Mouse (Mus musculus) heart, embryonic 16.5 days (tissue): ENCODE results near the gene Peli2. TPM values are rescaled to one million over a fixed set of nuclear protein-coding genes. Genes with fewer than 3 reads are reported as not detected.

Experiments
- ATAC-seq: fragments of 200-750 bp; cut with Nextera tagmentation; replicated peaks from 2 replicates; pipeline ENCODE4 v1.8.0; 2017; ENCODE audit warnings: moderate number of reproducible peaks; ENCODE audit not compliant: insufficient read depth, low FRiP score; ENCODE audit errors: extremely low read depth
- H3K27ac ChIP-seq: fragments of 300-500 bp; sonication (generic); 2 replicates; pipeline ENCODE4 v1.5.1; 2014; ENCODE audit warnings: mild to moderate bottlenecking, low read length, control low read depth, moderate library complexity
- H3K27me3 ChIP-seq: fragments of 300-500 bp; sonication (generic); 2 replicates; pipeline ENCODE4 v1.6.1; 2014; ENCODE audit warnings: low read length, mixed read lengths; ENCODE audit not compliant: control insufficient read depth, insufficient read depth
- H3K36me3 ChIP-seq: fragments of 300-500 bp; sonication (generic); 2 replicates; pipeline ENCODE4 v1.6.1; 2014; ENCODE audit not compliant: control insufficient read depth, insufficient read depth
- H3K4me1 ChIP-seq: fragments of 300-500 bp; sonication (generic); 2 replicates; pipeline ENCODE4 v1.6.1; 2014; ENCODE audit warnings: low read length, mixed read lengths; ENCODE audit not compliant: control insufficient read depth, insufficient read depth
- H3K4me2 ChIP-seq: fragments of 300-500 bp; sonication (generic); 2 replicates; pipeline ENCODE4 v1.6.1; 2014; ENCODE audit warnings: low read depth, mild to moderate bottlenecking, control low read depth, low read length
- H3K4me3 ChIP-seq: fragments of 300-500 bp; sonication (generic); 2 replicates; pipeline ENCODE4 v1.5.1; 2014; ENCODE audit warnings: mild to moderate bottlenecking, control low read depth, low read length
- H3K9ac ChIP-seq: fragments of 300-500 bp; sonication (generic); 2 replicates; pipeline ENCODE4 v1.6.1; 2014; ENCODE audit warnings: low read length, control low read depth
- H3K9me3 ChIP-seq: fragments of 300-500 bp; sonication (generic); replicated peaks from 2 replicates; pipeline ENCODE4 v1.6.1; 2016; ENCODE audit warnings: low read length; ENCODE audit not compliant: control insufficient read depth
- WGBS: fragments of 180-500 bp; shearing (Covaris S2); extraction: QIAGEN DNeasy Blood & Tissue Kit; methylation state at CpG from one replicate; pipeline ENCODE4 v1.1.7; 2014; 5-methylcytosine and 5-hydroxymethylcytosine counted together
- polyA plus RNA-seq: library from polyadenylated mRNA; unstranded; fragments of >200 nt; fragmentation: Nextera tagmentation; extraction: Ambion mirVana; gene quantifications from 2 replicates; pipeline ENCODE4 v1.2.1, GENCODE M21; 2015

Gene Peli2
- polyA plus RNA-seq, 1 experiment from 2014 or later = 2.6 TPM

GRCm38 (mm10) chr14:48302471-48303186 is 182.0 kb downstream of the Peli2 start:
- Histone ChIP-seq H3K4me2 (peak overlapping the region; percentile 33; the same call in 1 of the 2 replicates), H3K9me3 (no peaks in the 10 kb centered on the region), H3K4me1 (peaks cover 15% of the 10 kb centered on the region), H3K9ac (no peak overlapping the region), H3K27ac (peak overlapping the region; percentile 46; the same call in 1 of the 2 replicates), H3K36me3 (no peaks in the 10 kb centered on the region), H3K4me3 (no peak overlapping the region), H3K27me3 (no peaks in the 10 kb centered on the region)
- peak; percentile 42; the same call in 1 of the 2 replicates for ATAC-seq
- 57% methylated on average over 10 of the region's 10 CpGs for WGBS

- ATAC-seq = peak; percentile 61
- WGBS = 19% methylated on average over 6 of the region's 6 CpGs
- peak overlapping the region; percentile 33 for H3K4me2 ChIP-seq
- no peaks in the 10 kb centered on the region for H3K36me3 ChIP-seq
- peaks cover 4% of the 10 kb centered on the region; the same call in 1 of the 2 replicates for H3K9me3 ChIP-seq
- peaks cover 15% of the 10 kb centered on the region for H3K4me1 ChIP-seq
- no peak overlapping the region for H3K27ac ChIP-seq
- no peak overlapping the region for H3K9ac ChIP-seq
- H3K4me3 ChIP-seq = no peak overlapping the region
- H3K27me3 ChIP-seq = no peaks in the 10 kb centered on the region
Measured at GRCm38 (mm10) chr14:48303235-48303634, 182.6 kb downstream of the Peli2 start.

GRCm38 (mm10) chr14:48303841-48304240 is 183.2 kb downstream of the Peli2 start:
- Histone ChIP-seq H3K9me3 (peaks cover 4% of the 10 kb centered on the region; the same call in 1 of the 2 replicates), H3K4me2 (no peak overlapping the region), H3K4me1 (peaks cover 15% of the 10 kb centered on the region), H3K4me3 (no peak overlapping the region), H3K27me3 (no peaks in the 10 kb centered on the region), H3K27ac (peak overlapping the region; percentile 11; the same call in 1 of the 2 replicates), H3K9ac (no peak overlapping the region), H3K36me3 (no peaks in the 10 kb centered on the region)
- 78% methylated on average over 9 of the region's 9 CpGs for WGBS
- ATAC-seq = no peak

DNA sequence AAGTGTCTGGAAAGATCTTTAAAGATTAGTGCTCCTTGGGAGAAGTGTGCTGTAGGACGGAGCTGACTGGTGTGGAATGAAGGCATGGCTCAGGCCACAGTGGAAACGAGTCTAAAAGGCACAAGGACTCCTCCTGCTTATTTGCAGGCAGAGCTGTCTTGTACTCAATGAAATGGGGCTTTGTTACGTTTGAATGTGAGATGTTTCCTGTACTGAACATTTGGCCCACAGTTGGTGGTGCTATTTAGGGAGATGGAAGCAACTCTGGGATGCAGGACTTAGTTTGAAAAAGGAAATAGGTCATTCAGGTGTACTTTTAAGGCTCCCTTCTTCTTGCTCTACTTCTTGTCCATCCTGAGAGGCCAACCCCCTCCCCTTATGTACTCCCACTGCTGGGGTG is 192.6 kb downstream of the Peli2 start:
- Histone ChIP-seq H3K4me2 (no peak overlapping the region), H3K36me3 (no peaks in the 10 kb centered on the region), H3K27me3 (peaks cover 25% of the 10 kb centered on the region), H3K27ac (no peak overlapping the region), H3K4me3 (no peak overlapping the region), H3K9me3 (no peaks in the 10 kb centered on the region), H3K9ac (no peak overlapping the region), H3K4me1 (peaks cover 4% of the 10 kb centered on the region)
- WGBS = 56% methylated on average over 3 of the region's 3 CpGs
- no peak for ATAC-seq

DNA sequence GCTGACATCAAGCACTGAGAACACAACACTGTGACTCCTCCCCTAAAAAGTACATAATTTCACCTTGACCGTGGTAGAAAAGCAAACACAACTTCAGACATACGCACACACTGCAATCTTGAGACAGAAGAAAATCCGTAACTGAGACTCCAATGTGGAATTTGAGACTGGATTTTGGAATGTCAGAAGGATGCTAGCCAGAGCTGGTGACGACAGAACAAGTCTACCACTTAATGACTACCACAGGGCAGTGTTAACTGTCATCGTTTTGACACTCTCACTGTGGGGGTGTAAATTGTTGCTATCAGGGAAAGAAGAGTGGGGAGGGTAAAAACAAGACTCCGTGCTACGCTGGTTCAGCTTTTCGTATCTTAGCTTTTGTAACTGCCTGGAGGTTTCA is 195.8 kb downstream of the Peli2 start:
- ATAC-seq = no peak

DNA sequence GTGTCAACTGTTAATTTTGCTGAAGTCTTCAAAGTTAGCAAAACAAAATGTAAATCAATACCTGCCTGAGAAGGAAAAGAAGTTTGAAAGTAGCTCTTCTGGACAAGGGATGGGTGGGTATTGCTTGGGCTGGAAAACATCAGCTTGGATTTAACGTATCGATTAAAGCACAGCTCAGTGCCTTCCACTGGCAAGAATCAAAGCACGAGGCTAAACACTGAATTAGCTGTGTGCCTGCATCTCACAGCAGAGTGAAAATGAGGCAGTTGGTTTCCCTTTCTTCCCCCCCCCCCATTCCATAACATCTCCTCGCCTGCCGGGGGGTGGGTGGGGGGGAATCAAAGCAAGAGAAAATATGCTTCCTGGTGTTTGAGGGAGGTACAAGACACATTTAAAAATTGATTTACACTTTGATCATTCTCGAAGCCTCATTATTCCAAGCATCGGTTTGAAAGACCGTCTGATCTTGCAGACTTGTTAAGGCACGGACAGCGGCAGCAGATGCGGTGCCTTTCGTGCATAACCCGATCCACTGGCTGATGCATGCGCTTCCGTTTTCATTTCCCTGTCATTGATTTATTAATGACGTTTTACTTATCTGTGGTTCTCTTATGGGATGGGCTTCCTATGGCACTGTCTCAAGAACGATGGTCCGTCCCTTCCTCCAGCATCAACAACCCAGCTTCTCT is 203.3 kb downstream of the Peli2 start:
- Histone ChIP-seq H3K4me3 (no peak overlapping the region), H3K9ac (no peak overlapping the region), H3K36me3 (no peaks in the 10 kb centered on the region), H3K27ac (no peak overlapping the region), H3K4me1 (no peaks in the 10 kb centered on the region), H3K4me2 (no peak overlapping the region), H3K27me3 (peaks cover 28% of the 10 kb centered on the region), H3K9me3 (no peaks in the 10 kb centered on the region)
- 72% methylated on average over 18 of the region's 18 CpGs for WGBS
- ATAC-seq = no peak

More for the DNA sequence above, 195.8 kb downstream of the Peli2 start:
- no peaks in the 10 kb centered on the region for H3K36me3 ChIP-seq
- H3K9ac ChIP-seq = no peak overlapping the region
- H3K4me1 ChIP-seq = peaks cover 4% of the 10 kb centered on the region
- H3K4me2 ChIP-seq = peak overlapping the region; percentile 5; the same call in 1 of the 2 replicates
- no peak overlapping the region for H3K27ac ChIP-seq
- WGBS = 18% methylated on average over 8 of the region's 8 CpGs
- H3K27me3 ChIP-seq = peaks cover 36% of the 10 kb centered on the region
- H3K9me3 ChIP-seq = no peaks in the 10 kb centered on the region
- H3K4me3 ChIP-seq = no peak overlapping the region

DNA sequence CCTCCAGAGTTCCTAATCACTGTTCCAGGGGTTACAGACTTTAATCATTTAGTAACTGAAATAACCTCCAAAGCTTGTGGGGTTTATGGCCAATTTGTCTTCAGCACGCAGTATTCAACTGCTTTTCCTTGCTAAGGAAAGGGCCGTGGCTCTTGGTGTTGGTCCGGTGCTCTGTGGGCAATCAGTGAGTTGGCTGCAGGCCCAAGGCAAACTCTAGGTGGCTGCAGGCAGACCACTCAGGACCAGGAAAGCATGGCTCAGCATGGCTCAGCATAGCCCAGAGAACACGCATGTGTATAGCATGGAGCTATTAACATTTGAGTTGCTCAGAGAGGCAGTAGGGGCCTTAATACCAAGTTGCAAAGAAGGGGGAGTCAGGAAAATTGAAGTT is 203.8 kb downstream of the Peli2 start:
- Histone ChIP-seq H3K36me3 (no peaks in the 10 kb centered on the region), H3K27me3 (peaks cover 26% of the 10 kb centered on the region), H3K4me3 (no peak overlapping the region), H3K4me2 (no peak overlapping the region), H3K4me1 (no peaks in the 10 kb centered on the region), H3K9me3 (no peaks in the 10 kb centered on the region), H3K9ac (no peak overlapping the region), H3K27ac (no peak overlapping the region)
- 85% methylated on average over 4 of the region's 4 CpGs for WGBS
- ATAC-seq = no peak

DNA sequence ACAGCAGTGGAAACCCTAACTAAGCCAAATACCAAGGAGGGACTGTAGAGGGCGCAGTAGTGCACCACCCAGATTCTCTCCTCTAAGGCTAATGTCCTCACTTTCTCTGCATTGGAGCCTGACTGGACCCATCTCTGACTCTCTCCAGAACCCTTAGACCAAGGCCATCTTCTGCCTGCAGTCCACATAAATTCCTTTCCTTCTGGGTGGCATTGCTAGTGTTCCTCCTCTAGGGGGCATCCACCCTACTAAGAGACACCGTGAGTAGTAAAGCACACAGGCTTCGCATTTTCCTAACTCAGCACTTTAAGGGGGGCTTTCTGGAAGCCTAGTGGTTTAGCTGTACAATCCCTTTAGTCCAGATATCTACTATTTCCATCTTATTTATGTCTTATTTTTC is 207.1 kb downstream of the Peli2 start:
- Histone ChIP-seq H3K36me3 (no peaks in the 10 kb centered on the region), H3K4me2 (no peak overlapping the region), H3K4me1 (peaks cover 20% of the 10 kb centered on the region), H3K9ac (no peak overlapping the region), H3K4me3 (no peak overlapping the region), H3K27ac (no peak overlapping the region), H3K9me3 (no peaks in the 10 kb centered on the region), H3K27me3 (peaks cover 21% of the 10 kb centered on the region)
- no peak for ATAC-seq
- 64% methylated on average over 3 of the region's 3 CpGs for WGBS

DNA sequence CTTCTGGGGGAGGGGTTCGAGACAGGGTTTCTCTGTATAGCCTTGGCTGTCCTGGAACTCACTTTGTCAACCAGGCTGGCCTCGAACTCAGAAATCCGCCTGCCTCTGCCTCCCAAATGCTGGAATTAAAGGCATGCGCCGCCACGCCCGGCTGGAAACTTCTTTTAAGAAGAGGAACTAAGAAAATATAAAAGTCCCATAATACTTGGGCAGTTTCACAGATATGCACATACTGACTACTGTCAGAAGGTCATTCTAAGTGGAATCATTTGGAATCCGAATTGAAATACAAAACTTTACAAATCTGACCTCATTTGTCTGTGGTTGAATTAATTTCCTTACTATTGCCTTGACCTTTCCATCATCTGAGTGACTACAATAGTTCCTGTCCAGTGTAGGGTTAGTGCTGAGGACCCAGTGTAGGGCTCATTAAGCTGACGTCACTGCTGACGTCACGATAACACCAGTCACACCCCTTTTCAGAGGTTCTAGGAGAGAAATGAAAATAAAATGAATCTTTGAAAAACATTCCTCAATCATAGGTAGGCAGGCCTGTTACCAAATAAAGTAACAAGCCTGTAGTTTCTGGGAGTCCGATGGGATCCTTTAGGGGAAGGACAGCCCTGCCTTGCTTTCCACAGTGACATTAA is 209.2 kb downstream of the Peli2 start:
- H3K27me3 ChIP-seq = peaks cover 16% of the 10 kb centered on the region
- no peak for ATAC-seq
- H3K9me3 ChIP-seq = no peaks in the 10 kb centered on the region
- H3K4me1 ChIP-seq = peaks cover 23% of the 10 kb centered on the region
- no peaks in the 10 kb centered on the region for H3K36me3 ChIP-seq
- no peak overlapping the region for H3K9ac ChIP-seq
- H3K4me2 ChIP-seq = no peak overlapping the region
- 82% methylated on average over 12 of the region's 12 CpGs for whole genome bisulfite sequencing
- H3K27ac ChIP-seq = no peak overlapping the region
- no peak overlapping the region for H3K4me3 ChIP-seq
